Mouse (Mus musculus): ENCODE results near the gene Bmt2. TPM values are rescaled to one million over a fixed set of nuclear protein-coding genes. Genes with fewer than 3 reads are reported as not detected.

The Bmt2 gene
- polyA plus RNA-seq, 1 experiment from 2014 or later: 18.3 TPM

- DNase-seq (ENCODE audit: low spot score): no peak
- WGBS: 87% methylated on average over 7 of the region's 7 CpGs
These were observed 12.1 kb downstream of the Bmt2 start for GRCm38 (mm10) chr6:13665646-13666045.

GRCm38 (mm10) chr6:13658016-13658415 is 19.8 kb downstream of the Bmt2 start:
- H3K4me3 ChIP-seq: no peak overlapping the region
- H3K27me3 ChIP-seq (replicated peaks; ENCODE audit: low read depth, poor library complexity, severe bottlenecking): no peaks in the 10 kb centered on the region
- no peak for DNase-seq (ENCODE audit: low spot score)
- 95% methylated on average over 2 of the region's 2 CpGs for WGBS
- no peaks in the 10 kb centered on the region for H3K9me3 ChIP-seq
- no peaks in the 10 kb centered on the region for H3K4me1 ChIP-seq
- peaks cover 41% of the 10 kb centered on the region for H3K36me3 ChIP-seq (replicated peaks)
- no peak overlapping the region for H3K27ac ChIP-seq (replicated peaks)

More at GRCm38 (mm10) chr6:13665646-13666045, 12.1 kb downstream of the Bmt2 start:
- no peak overlapping the region for H3K4me3 ChIP-seq
- no peaks in the 10 kb centered on the region for H3K9me3 ChIP-seq
- H3K4me1 ChIP-seq: no peaks in the 10 kb centered on the region
- H3K27ac ChIP-seq (replicated peaks): no peak overlapping the region
- no peaks in the 10 kb centered on the region for H3K27me3 ChIP-seq (replicated peaks; ENCODE audit: low read depth, poor library complexity, severe bottlenecking)
- H3K36me3 ChIP-seq (replicated peaks): peaks cover 27% of the 10 kb centered on the region

- Histone ChIP-seq H3K27ac (replicated peaks) (no peak overlapping the region), H3K9me3 (no peaks in the 10 kb centered on the region), H3K27me3 (replicated peaks; ENCODE audit: low read depth, poor library complexity, severe bottlenecking) (no peaks in the 10 kb centered on the region), H3K4me1 (no peaks in the 10 kb centered on the region), H3K36me3 (replicated peaks) (peaks cover 39% of the 10 kb centered on the region), H3K4me3 (no peak overlapping the region)
- no peak for DNase-seq (ENCODE audit: low spot score)
These were observed 23.7 kb downstream of the Bmt2 start for GRCm38 (mm10) chr6:13654081-13654480.

GRCm38 (mm10) chr6:13652284-13652683 is 25.5 kb downstream of the Bmt2 start:
- Histone ChIP-seq H3K36me3 (replicated peaks) (peaks cover 45% of the 10 kb centered on the region), H3K4me1 (no peaks in the 10 kb centered on the region), H3K27ac (replicated peaks) (no peak overlapping the region), H3K4me3 (no peak overlapping the region), H3K27me3 (replicated peaks; ENCODE audit: low read depth, poor library complexity, severe bottlenecking) (no peaks in the 10 kb centered on the region), H3K9me3 (peaks cover 5% of the 10 kb centered on the region; the same call in 1 of the 2 replicates)
- WGBS: 92% methylated on average over 3 of the region's 3 CpGs
- no peak for DNase-seq (ENCODE audit: low spot score)

GRCm38 (mm10) chr6:13650854-13651253 is 26.9 kb downstream of the Bmt2 start:
- DNase-seq (ENCODE audit: low spot score): no peak
- no peaks in the 10 kb centered on the region for H3K4me1 ChIP-seq
- H3K9me3 ChIP-seq: peaks cover 5% of the 10 kb centered on the region; the same call in 1 of the 2 replicates
- WGBS: 92% methylated on average over 3 of the region's 3 CpGs
- no peaks in the 10 kb centered on the region for H3K27me3 ChIP-seq (replicated peaks; ENCODE audit: low read depth, poor library complexity, severe bottlenecking)
- peaks cover 47% of the 10 kb centered on the region for H3K36me3 ChIP-seq (replicated peaks)
- no peak overlapping the region for H3K27ac ChIP-seq (replicated peaks)
- H3K4me3 ChIP-seq: no peak overlapping the region

GRCm38 (mm10) chr6:13648305-13648704 is 29.5 kb downstream of the Bmt2 start:
- no peak overlapping the region for H3K27ac ChIP-seq (replicated peaks)
- no peak for DNase-seq (ENCODE audit: low spot score)
- H3K36me3 ChIP-seq (replicated peaks): peaks cover 56% of the 10 kb centered on the region
- no peaks in the 10 kb centered on the region for H3K27me3 ChIP-seq (replicated peaks; ENCODE audit: low read depth, poor library complexity, severe bottlenecking)
- H3K4me1 ChIP-seq: no peaks in the 10 kb centered on the region
- no peak overlapping the region for H3K4me3 ChIP-seq
- peaks cover 14% of the 10 kb centered on the region; the same call in 1 of the 2 replicates for H3K9me3 ChIP-seq

- H3K27ac ChIP-seq (replicated peaks): no peak overlapping the region
- no peaks in the 10 kb centered on the region for H3K27me3 ChIP-seq (replicated peaks; ENCODE audit: low read depth, poor library complexity, severe bottlenecking)
- H3K4me3 ChIP-seq: no peak overlapping the region
- no peak for DNase-seq (ENCODE audit: low spot score)
- peaks cover 27% of the 10 kb centered on the region for H3K36me3 ChIP-seq (replicated peaks)
- H3K9me3 ChIP-seq: no peaks in the 10 kb centered on the region
- 69% methylated on average over 3 of the region's 3 CpGs for WGBS
- H3K4me1 ChIP-seq: peaks cover 8% of the 10 kb centered on the region; the same call in 1 of the 2 replicates
These were observed 41.2 kb downstream of the Bmt2 start for GRCm38 (mm10) chr6:13636582-13636989.

- no peak overlapping the region for H3K4me3 ChIP-seq
- peaks cover 18% of the 10 kb centered on the region for H3K36me3 ChIP-seq (replicated peaks)
- no peaks in the 10 kb centered on the region for H3K27me3 ChIP-seq (replicated peaks; ENCODE audit: low read depth, poor library complexity, severe bottlenecking)
- H3K27ac ChIP-seq (replicated peaks): no peak overlapping the region
- 68% methylated on average over 1 of the region's 1 CpGs for WGBS
- H3K4me1 ChIP-seq: peaks cover 8% of the 10 kb centered on the region; the same call in 1 of the 2 replicates
- no peak for DNase-seq (ENCODE audit: low spot score)
- H3K9me3 ChIP-seq: no peaks in the 10 kb centered on the region
These were observed 45.2 kb downstream of the Bmt2 start for GRCm38 (mm10) chr6:13632571-13632970.

- Histone ChIP-seq H3K27ac (replicated peaks) (no peak overlapping the region), H3K36me3 (replicated peaks) (peaks cover 21% of the 10 kb centered on the region), H3K4me1 (peaks cover 8% of the 10 kb centered on the region; the same call in 1 of the 2 replicates), H3K4me3 (no peak overlapping the region), H3K27me3 (replicated peaks; ENCODE audit: low read depth, poor library complexity, severe bottlenecking) (no peaks in the 10 kb centered on the region), H3K9me3 (no peaks in the 10 kb centered on the region)
- no peak for DNase-seq (ENCODE audit: low spot score)
- WGBS: 79% methylated on average over 2 of the region's 2 CpGs
These were observed 47.2 kb downstream of the Bmt2 start for GRCm38 (mm10) chr6:13630607-13631006.

- Histone ChIP-seq H3K4me3 (no peak overlapping the region), H3K9me3 (no peaks in the 10 kb centered on the region), H3K27me3 (replicated peaks; ENCODE audit: low read depth, poor library complexity, severe bottlenecking) (no peaks in the 10 kb centered on the region), H3K27ac (replicated peaks) (no peak overlapping the region), H3K36me3 (replicated peaks) (peaks cover 7% of the 10 kb centered on the region), H3K4me1 (no peaks in the 10 kb centered on the region)
- DNase-seq (ENCODE audit: low spot score): no peak
- 85% methylated on average over 2 of the region's 2 CpGs for WGBS
These were observed 58.1 kb downstream of the Bmt2 start for GRCm38 (mm10) chr6:13619618-13620017.

- WGBS: 89% methylated on average over 3 of the region's 3 CpGs
- H3K27ac ChIP-seq (replicated peaks): no peak overlapping the region
- no peak overlapping the region for H3K4me3 ChIP-seq
- H3K27me3 ChIP-seq (replicated peaks; ENCODE audit: low read depth, poor library complexity, severe bottlenecking): no peaks in the 10 kb centered on the region
- H3K36me3 ChIP-seq (replicated peaks): peaks cover 4% of the 10 kb centered on the region
- H3K9me3 ChIP-seq: no peaks in the 10 kb centered on the region
- no peak for DNase-seq (ENCODE audit: low spot score)
- H3K4me1 ChIP-seq: no peaks in the 10 kb centered on the region
These were observed 60.7 kb downstream of the Bmt2 start for GRCm38 (mm10) chr6:13617110-13617509.

- no peak for DNase-seq (ENCODE audit: low spot score)
- H3K27me3 ChIP-seq (replicated peaks; ENCODE audit: low read depth, poor library complexity, severe bottlenecking): no peaks in the 10 kb centered on the region
- H3K4me1 ChIP-seq: no peaks in the 10 kb centered on the region
- no peak overlapping the region for H3K27ac ChIP-seq (replicated peaks)
- no peaks in the 10 kb centered on the region for H3K36me3 ChIP-seq (replicated peaks)
- 87% methylated on average over 3 of the region's 3 CpGs for WGBS
- no peak overlapping the region for H3K4me3 ChIP-seq
- no peaks in the 10 kb centered on the region for H3K9me3 ChIP-seq
These were observed 63.2 kb downstream of the Bmt2 start for GRCm38 (mm10) chr6:13614568-13614967.

- DNase-seq (ENCODE audit: low spot score): no peak
- H3K4me1 ChIP-seq: peaks cover 3% of the 10 kb centered on the region; the same call in 1 of the 2 replicates
- no peaks in the 10 kb centered on the region for H3K27me3 ChIP-seq (replicated peaks; ENCODE audit: low read depth, poor library complexity, severe bottlenecking)
- no peak overlapping the region for H3K4me3 ChIP-seq
- no peak overlapping the region for H3K27ac ChIP-seq (replicated peaks)
- 80% methylated on average over 3 of the region's 3 CpGs for WGBS
- no peaks in the 10 kb centered on the region for H3K36me3 ChIP-seq (replicated peaks)
- H3K9me3 ChIP-seq: no peaks in the 10 kb centered on the region
These were observed 64.1 kb downstream of the Bmt2 start for GRCm38 (mm10) chr6:13613671-13614070.

GRCm38 (mm10) chr6:13610869-13611268 is 66.9 kb downstream of the Bmt2 start:
- no peaks in the 10 kb centered on the region for H3K9me3 ChIP-seq
- no peak for DNase-seq (ENCODE audit: low spot score)
- H3K27ac ChIP-seq (replicated peaks): no peak overlapping the region
- WGBS: 93% methylated on average over 2 of the region's 2 CpGs
- H3K36me3 ChIP-seq (replicated peaks): no peaks in the 10 kb centered on the region
- peaks cover 21% of the 10 kb centered on the region for H3K4me1 ChIP-seq
- no peaks in the 10 kb centered on the region for H3K27me3 ChIP-seq (replicated peaks; ENCODE audit: low read depth, poor library complexity, severe bottlenecking)
- no peak overlapping the region for H3K4me3 ChIP-seq

All from embryonic facial prominence, embryonic 10.5 days (tissue).